Mouse (Mus musculus) MEL (cell line): ENCODE results near the gene Myom1. TPM values are rescaled to one million over a fixed set of nuclear protein-coding genes. Genes with fewer than 3 reads are reported as not detected.

Experiments
- DNase-seq: peaks from one replicate; pipeline ENCODE4 v3.0.0; 2011; ENCODE audit warnings: low read depth, low spot score
- H3K27ac ChIP-seq: 2 replicates; pipeline ENCODE4 v1.5.1; 2012; ENCODE audit warnings: low read depth, mild to moderate bottlenecking, control low read depth, low read length, moderate library complexity; ENCODE audit not compliant: control insufficient read depth
- H3K27me3 ChIP-seq, 2 experiments: fragments of 150-350 bp in 1 of 2; sonication (generic) in 1 of 2; 2 replicates each; pipeline ENCODE4 v1.6.1; 2012; ENCODE audit warnings: low read length in 2 of 2, mild to moderate bottlenecking in 2 of 2, improper control_type of control experiment in 1 of 2, moderate library complexity in 1 of 2; ENCODE audit not compliant: insufficient read depth in 2 of 2, control insufficient read depth in 1 of 2
- H3K36me3 ChIP-seq, 2 experiments: 2 replicates each; pipeline ENCODE4 v1.6.1; 2012 to 2014; ENCODE audit warnings: low read length in 2 of 2, improper control_type of control experiment in 1 of 2, inconsistent platforms in 1 of 2, mild to moderate bottlenecking in 1 of 2; ENCODE audit not compliant: insufficient read depth in 2 of 2, control insufficient read depth in 1 of 2
- H3K4me1 ChIP-seq, 2 experiments: fragments of 150-350 bp in 1 of 2; sonication (generic) in 1 of 2; 2 replicates each; pipeline ENCODE4 v1.6.1; 2012; ENCODE audit warnings: low read length in 2 of 2, improper control_type of control experiment in 1 of 2, mild to moderate bottlenecking in 1 of 2; ENCODE audit not compliant: insufficient read depth in 2 of 2, control insufficient read depth in 1 of 2
- H3K4me3 ChIP-seq, 2 experiments: fragments of 150-350 bp in 1 of 2; sonication (generic) in 1 of 2; 2 replicates each; pipeline ENCODE4 v1.5.1; 2012; ENCODE audit warnings: low read depth in 2 of 2, low read length in 2 of 2, mild to moderate bottlenecking in 2 of 2, moderate library complexity in 2 of 2, control low read depth in 1 of 2, improper control_type of control experiment in 1 of 2; ENCODE audit not compliant: control insufficient read depth in 1 of 2, insufficient read depth in 1 of 2
- H3K79me2 ChIP-seq: 2 replicates; pipeline ENCODE4 v1.6.1; 2012; ENCODE audit warnings: mild to moderate bottlenecking, low read length, moderate library complexity; ENCODE audit not compliant: control insufficient read depth, poor library complexity, insufficient read depth
- H3K9ac ChIP-seq: 2 replicates; pipeline ENCODE4 v1.6.1; 2012; ENCODE audit warnings: low read depth, mild to moderate bottlenecking, control low read depth, low read length, moderate library complexity; ENCODE audit not compliant: control insufficient read depth, poor library complexity, severe bottlenecking
- H3K9me3 ChIP-seq: fragments of 150-350 bp; sonication (generic); replicated peaks from 2 replicates; pipeline ENCODE4 v1.6.1; 2012; ENCODE audit warnings: mild to moderate bottlenecking, low read length, improper control_type of control experiment, moderate library complexity; ENCODE audit not compliant: insufficient read depth
- BHLHE40 ChIP-seq: IDR thresholded peaks from 2 replicates; pipeline ENCODE4 v1.6.1; 2012; ENCODE audit warnings: low read depth, mild to moderate bottlenecking, inconsistent platforms, low read length, improper control_type of control experiment, borderline replicate concordance
- CHD2 ChIP-seq: IDR thresholded peaks from 2 replicates; pipeline ENCODE4 v1.6.1; 2011; ENCODE audit warnings: low read length, improper control_type of control experiment
- CTCF ChIP-seq, 3 experiments: IDR thresholded peaks in 2 of 3; conservative IDR thresholded peaks in 1 of 3; 2 replicates each; pipeline ENCODE4 v1.5.1; 2011 to 2012; ENCODE audit warnings: low read length in 3 of 3, low read depth in 2 of 3, mild to moderate bottlenecking in 2 of 3, improper control_type of control experiment in 1 of 3, inconsistent platforms in 1 of 3, mixed read lengths in 1 of 3, moderate library complexity in 1 of 3; ENCODE audit not compliant: control insufficient read depth in 1 of 3, insufficient read depth in 1 of 3, poor library complexity in 1 of 3, severe bottlenecking in 1 of 3
- ELF1 ChIP-seq: IDR thresholded peaks from 2 replicates; pipeline ENCODE4 v1.6.1; 2014; ENCODE audit warnings: low read depth, mild to moderate bottlenecking, inconsistent platforms, low read length, improper control_type of control experiment, moderate library complexity
- ETS1 ChIP-seq: IDR thresholded peaks from 2 replicates; pipeline ENCODE4 v1.6.1; 2012; ENCODE audit warnings: low read depth, mild to moderate bottlenecking, inconsistent platforms, low read length, improper control_type of control experiment, moderate library complexity
- JUND ChIP-seq: IDR thresholded peaks from 2 replicates; pipeline ENCODE4 v1.6.1; 2011; ENCODE audit warnings: low read depth, mild to moderate bottlenecking, improper control_type of control experiment, low read length
- MAFK ChIP-seq: IDR thresholded peaks from 2 replicates; pipeline ENCODE4 v1.6.1; 2011; ENCODE audit warnings: low read depth, mild to moderate bottlenecking, low read length, improper control_type of control experiment, borderline replicate concordance
- MXI1 ChIP-seq: IDR thresholded peaks from 2 replicates; pipeline ENCODE4 v1.6.1; 2011; ENCODE audit warnings: mild to moderate bottlenecking, low read depth, low read length, improper control_type of control experiment
- MYC ChIP-seq: IDR thresholded peaks from 2 replicates; pipeline ENCODE4 v1.6.1; 2011; ENCODE audit warnings: low read depth, mild to moderate bottlenecking, low read length, improper control_type of control experiment, moderate library complexity
- POLR2A ChIP-seq, 2 experiments: IDR thresholded peaks; 2 replicates each; pipeline ENCODE4 v1.6.1; 2011 to 2012; ENCODE audit warnings: low read length in 2 of 2, mild to moderate bottlenecking in 2 of 2, control low read depth in 1 of 2, improper control_type of control experiment in 1 of 2, low read depth in 1 of 2, moderate library complexity in 1 of 2; ENCODE audit not compliant: control insufficient read depth in 1 of 2, insufficient read depth in 1 of 2, poor library complexity in 1 of 2
- POLR2AphosphoS2 ChIP-seq: IDR thresholded peaks from 2 replicates; pipeline ENCODE4 v1.6.1; 2011; ENCODE audit warnings: low read length, improper control_type of control experiment
- RCOR1 ChIP-seq: IDR thresholded peaks from 2 replicates; pipeline ENCODE4 v1.6.1; 2012; ENCODE audit warnings: low read depth, mild to moderate bottlenecking, inconsistent platforms, low read length, improper control_type of control experiment
- SMC3 ChIP-seq: IDR thresholded peaks from 2 replicates; pipeline ENCODE4 v1.6.1; 2011; ENCODE audit warnings: low read depth, low read length, improper control_type of control experiment
- TAL1 ChIP-seq: IDR thresholded peaks from 2 replicates; pipeline ENCODE4 v1.6.1; 2012; ENCODE audit warnings: mild to moderate bottlenecking, inconsistent platforms, low read length, moderate library complexity, mixed read lengths
- TBP ChIP-seq: IDR thresholded peaks from 2 replicates; pipeline ENCODE4 v1.8.0; 2011; ENCODE audit warnings: low read depth, low read length, improper control_type of control experiment
- TCF12 ChIP-seq: IDR thresholded peaks from 2 replicates; pipeline ENCODE4 v1.6.1; 2014; ENCODE audit warnings: low read depth, mild to moderate bottlenecking, inconsistent platforms, low read length, improper control_type of control experiment, moderate library complexity
- UBTF ChIP-seq: IDR thresholded peaks from 2 replicates; pipeline ENCODE4 v1.6.1; 2012; ENCODE audit warnings: low read depth, mild to moderate bottlenecking, inconsistent platforms, low read length, improper control_type of control experiment, moderate library complexity, borderline replicate concordance; ENCODE audit not compliant: insufficient read depth
- USF2 ChIP-seq, 2 experiments: IDR thresholded peaks; 2 replicates each; pipeline ENCODE4 v1.6.1; 2011 to 2012; ENCODE audit warnings: improper control_type of control experiment in 2 of 2, low read length in 2 of 2, borderline replicate concordance in 1 of 2, inconsistent platforms in 1 of 2, low read depth in 1 of 2, mild to moderate bottlenecking in 1 of 2; ENCODE audit not compliant: insufficient read depth in 1 of 2
- ZNF384 ChIP-seq: IDR thresholded peaks from 2 replicates; pipeline ENCODE4 v1.6.1; 2012; ENCODE audit warnings: low read depth, mild to moderate bottlenecking, inconsistent platforms, low read length, improper control_type of control experiment
- polyA plus RNA-seq, 2 experiments: library from polyadenylated mRNA; stranded (reverse) in 1 of 2; unstranded in 1 of 2; fragments of >175 nt in 1 of 2; fragments of >200 nt in 1 of 2; gene quantifications; 2 replicates each; pipeline versions ENCODE4 v1.2.1 to v1.2.4; 2012; ENCODE audit warnings: low replicate concordance in 2 of 2, low read depth in 1 of 2; ENCODE audit not compliant: insufficient read length in 2 of 2, insufficient read depth in 1 of 2, missing spikeins in 1 of 2
- total RNA-seq: library from RNA; depleted of rRNA; stranded (reverse); fragments of 300-350 nt; gene quantifications from 2 replicates; pipeline ENCODE4 v1.2.3, GENCODE M21; 2012

Myom1 gene
- total and polyA plus RNA-seq, 3 experiments, result 0.65 to 0.79 TPM; not detected in 1

DNA sequence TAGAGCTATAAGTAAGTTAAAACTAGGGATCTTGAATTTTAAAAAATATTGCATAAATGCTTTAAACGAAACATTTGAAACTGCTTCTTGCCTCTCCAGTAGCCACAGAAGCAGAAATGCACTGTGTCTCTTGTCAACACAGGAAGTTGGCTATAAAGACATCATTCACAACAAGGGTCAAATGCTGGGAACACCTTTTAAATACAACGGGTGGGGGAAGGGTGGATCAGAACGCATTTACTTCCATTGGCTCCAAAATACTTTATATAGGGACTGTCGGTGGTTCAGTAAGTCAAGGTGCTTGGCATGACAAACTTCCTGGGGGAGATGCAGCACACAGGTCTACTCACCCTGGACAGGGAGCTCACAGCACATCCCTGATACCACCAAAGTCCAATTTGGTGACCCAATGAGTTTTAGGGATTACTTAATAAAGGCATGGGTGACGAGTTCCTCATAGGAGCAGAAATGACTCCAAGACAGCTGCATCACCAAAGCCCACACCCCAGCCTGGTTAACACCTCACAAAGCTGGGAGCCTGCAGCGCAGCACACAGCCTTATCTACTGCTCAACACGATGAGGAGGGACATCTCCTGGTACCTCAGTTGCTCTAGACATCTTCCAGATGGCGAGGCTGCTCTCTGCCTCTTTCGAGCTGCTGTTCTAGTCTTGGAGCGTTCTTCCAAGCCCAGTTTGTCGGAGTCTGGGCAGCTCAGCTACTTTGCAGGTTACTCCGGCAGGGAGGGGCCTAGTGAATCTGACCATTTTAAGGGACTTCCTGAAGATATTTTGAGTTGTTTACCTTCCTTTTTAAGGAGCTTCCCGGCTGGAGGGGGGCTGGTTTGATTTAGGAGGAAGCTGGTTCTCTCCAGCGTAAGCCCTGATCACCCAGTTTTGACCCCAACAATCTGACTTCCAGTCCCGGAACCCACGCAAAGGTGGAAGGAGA is 134.2 kb downstream of the Myom1 start:
- Histone ChIP-seq H3K9ac (no peak overlapping the region), H3K27me3 (no peaks in the 10 kb centered on the region), H3K9me3 (no peaks in the 10 kb centered on the region), H3K4me3 (no peak overlapping the region), H3K36me3 (peaks cover 0 to 3% of the 10 kb centered on the region in 2 experiments; a peak in 2 of 4 replicates), H3K79me2 (no peaks in the 10 kb centered on the region), H3K4me1 (peaks cover 0 to 5% of the 10 kb centered on the region in 2 experiments; a peak in 1 of 4 replicates), H3K27ac (no peak overlapping the region)
- TF ChIP-seq CHD2 (no peak), TAL1 (no peak), CTCF (IDR thresholded peaks at IDR 0.05 in 2 of 3, conservative IDR thresholded peaks at IDR 0.05 in 1 of 3; ENCODE audit: control insufficient read depth in 1 of 3, insufficient read depth in 1 of 3, low read depth in 2 of 3, low read length in 3 of 3, poor library complexity in 1 of 3, severe bottlenecking in 1 of 3) (no peak), SMC3 (no peak), POLR2AphosphoS2 (no peak), ZNF384 (no peak), JUND (no peak), TCF12 (no peak), MAFK (no peak)
- DNase-seq, result no peak

DNA sequence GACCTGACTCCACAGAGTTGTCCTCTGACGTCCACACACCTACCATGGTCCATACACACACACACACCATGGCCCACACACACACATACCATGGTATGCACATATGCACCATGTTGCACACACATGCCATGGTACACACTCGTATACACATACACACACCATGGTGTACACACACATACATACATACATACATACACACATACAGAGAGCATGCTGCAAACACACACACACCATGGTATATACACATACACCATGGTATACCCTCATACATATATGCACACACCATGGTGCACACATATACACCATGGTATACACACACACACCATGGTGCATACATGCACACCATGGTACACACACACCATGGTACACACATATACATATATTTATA is 134.9 kb downstream of the Myom1 start:
- H3K36me3 ChIP-seq, result peaks cover 0 to 3% of the 10 kb centered on the region in 2 experiments; a peak in 2 of 4 replicates
- H3K9me3 ChIP-seq, result no peaks in the 10 kb centered on the region
- no peaks in the 10 kb centered on the region for H3K79me2 ChIP-seq
- no peak overlapping the region for H3K9ac ChIP-seq
- peaks cover 0 to 5% of the 10 kb centered on the region in 2 experiments; a peak in 1 of 4 replicates for H3K4me1 ChIP-seq
- H3K27me3 ChIP-seq, result no peaks in the 10 kb centered on the region
- TF ChIP-seq MXI1 (no peak), UBTF (no peak), ELF1 (no peak), ETS1 (no peak), BHLHE40 (no peak), POLR2A (IDR thresholded peaks at IDR 0.05; ENCODE audit: control insufficient read depth in 1 of 2, insufficient read depth in 1 of 2, low read depth in 1 of 2, low read length in 2 of 2, poor library complexity in 1 of 2) (no peak), USF2 (IDR thresholded peaks at IDR 0.05; ENCODE audit: borderline replicate concordance in 1 of 2, insufficient read depth in 1 of 2, low read depth in 1 of 2, low read length in 2 of 2) (no peak), MYC (no peak), TBP (no peak), RCOR1 (no peak)
- H3K27ac ChIP-seq, result no peak overlapping the region
- H3K4me3 ChIP-seq, result no peak overlapping the region
- DNase-seq, result no peak
